Mouse (Mus musculus) liver, embryonic 14.5 days (tissue): ENCODE measurements around the gene Commd4. TPM values are rescaled to one million over a fixed set of nuclear protein-coding genes. Genes with fewer than 3 reads are reported as not detected.

Experiments
- ATAC-seq: fragments of 200-750 bp; cut with Nextera tagmentation; 2 replicates; pipeline ENCODE4 v1.8.0; 2017; ENCODE audit warnings: moderate number of reproducible peaks, mild to moderate bottlenecking, moderate library complexity; ENCODE audit not compliant: insufficient read depth
- DNase-seq, 3 experiments: peaks; one replicate each; pipeline ENCODE4 v3.0.0-alpha.2; 2012 to 2013; ENCODE audit warnings: low read depth in 3 of 3, low spot score in 3 of 3
- H3K27ac ChIP-seq: fragments of 300-500 bp; sonication (generic); 2 replicates; pipeline ENCODE4 v1.5.1; 2014; ENCODE audit warnings: moderate library complexity, mild to moderate bottlenecking, control low read depth, inconsistent platforms
- H3K27me3 ChIP-seq: fragments of 300-500 bp; sonication (generic); 2 replicates; pipeline ENCODE4 v1.6.1; 2014; ENCODE audit warnings: mild to moderate bottlenecking, low read length, moderate library complexity; ENCODE audit not compliant: control insufficient read depth, insufficient read depth
- H3K36me3 ChIP-seq: fragments of 300-500 bp; sonication (generic); replicated peaks from 2 replicates; pipeline ENCODE4 v1.6.1; 2014; ENCODE audit warnings: low read depth; ENCODE audit not compliant: control insufficient read depth, insufficient read depth
- H3K4me1 ChIP-seq, 2 experiments: fragments of 200-500 bp in 1 of 2; fragments of 300-500 bp in 1 of 2; sonication (generic) in 1 of 2; replicated peaks; 2 replicates each; pipeline ENCODE4 v1.6.1; 2012 to 2014; ENCODE audit warnings: antibody characterized with exemption in 1 of 2, inconsistent platforms in 1 of 2, low read length in 1 of 2; ENCODE audit not compliant: control insufficient read depth in 2 of 2, insufficient read depth in 2 of 2
- H3K4me2 ChIP-seq: fragments of 300-500 bp; sonication (generic); 2 replicates; pipeline ENCODE4 v1.6.1; 2014; ENCODE audit warnings: low read depth, mild to moderate bottlenecking, control low read depth, moderate library complexity
- H3K4me3 ChIP-seq, 2 experiments: fragments of 200-500 bp in 1 of 2; fragments of 300-500 bp in 1 of 2; sonication (generic) in 1 of 2; 2 replicates each; pipeline ENCODE4 v1.5.1; 2012 to 2014; ENCODE audit warnings: low read depth in 2 of 2, low read length in 2 of 2, mild to moderate bottlenecking in 2 of 2, control low read depth in 1 of 2, inconsistent platforms in 1 of 2, moderate library complexity in 1 of 2; ENCODE audit not compliant: insufficient read depth in 1 of 2
- H3K9ac ChIP-seq: fragments of 300-500 bp; sonication (generic); replicated peaks from 2 replicates; pipeline ENCODE4 v1.6.1; 2014; ENCODE audit warnings: mild to moderate bottlenecking, control low read depth, moderate library complexity
- H3K9me3 ChIP-seq: fragments of 300-500 bp; sonication (generic); 2 replicates; pipeline ENCODE4 v1.6.1; 2016; ENCODE audit warnings: low read length, mixed read lengths; ENCODE audit not compliant: control insufficient read depth
- CTCF ChIP-seq: IDR thresholded peaks from 2 replicates; pipeline ENCODE4 v1.5.1; 2016; ENCODE audit warnings: antibody characterized with exemption, low read depth, control low read depth
- EP300 ChIP-seq: IDR thresholded peaks from 2 replicates; pipeline ENCODE4 v1.6.1; 2016; ENCODE audit warnings: antibody characterized with exemption, low read depth
- WGBS: fragments of 180-500 bp; shearing (Covaris S2); extraction: QIAGEN DNeasy Blood & Tissue Kit; methylation state at CpG from one replicate; pipeline ENCODE4 v1.1.7; 2014; ENCODE audit not compliant: insufficient replicate concordance; 5-methylcytosine and 5-hydroxymethylcytosine counted together
- polyA plus RNA-seq, 2 experiments: library from polyadenylated mRNA; depleted of rRNA in 1 of 2; stranded (reverse) in 1 of 2; unstranded in 1 of 2; fragments of >200 nt; fragmentation: Nextera tagmentation in 1 of 2; extraction: Ambion mirVana in 1 of 2; gene quantifications; 2 replicates each; pipeline versions ENCODE4 v1.2.1 to v1.2.3; 2012 to 2014

The Commd4 gene
- polyA plus RNA-seq, 2 experiments = 45.8 to 57.1 TPM

DNA sequence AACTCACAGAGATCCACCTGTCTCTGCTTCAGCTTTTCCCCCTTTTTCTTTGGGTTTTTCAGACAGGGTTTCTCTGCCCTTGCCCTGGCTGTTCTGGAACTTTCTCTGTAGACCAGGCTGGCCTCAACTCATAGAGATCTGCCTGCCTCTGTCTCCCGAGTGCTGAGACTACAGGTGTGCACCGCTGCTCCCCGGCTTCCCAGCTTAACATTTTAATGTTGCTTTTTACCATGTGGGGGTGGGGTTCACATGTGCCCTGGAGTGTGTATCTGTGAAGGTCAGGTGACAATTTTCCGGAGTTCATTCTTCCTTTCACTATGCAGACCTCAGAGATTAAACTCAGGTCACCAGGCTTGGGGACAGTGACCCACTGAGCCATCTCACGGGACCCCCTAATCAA lies 7.9 kb downstream of the Commd4 start:
- no peaks in the 10 kb centered on the region for H3K27me3 ChIP-seq
- ATAC-seq (no peak), DNase-seq (no peak)
- 73% methylated on average over 5 of the region's 5 CpGs for WGBS
- no peaks in the 10 kb centered on the region for H3K36me3 ChIP-seq
- H3K4me1 ChIP-seq = peaks cover 0 to 11% of the 10 kb centered on the region in 2 experiments; a peak in 2 of 4 replicates
- no peak overlapping the region for H3K4me3 ChIP-seq
- TF ChIP-seq CTCF (no peak), EP300 (no peak)
- H3K9me3 ChIP-seq = no peaks in the 10 kb centered on the region
- no peak overlapping the region for H3K4me2 ChIP-seq
- no peak overlapping the region for H3K27ac ChIP-seq
- H3K9ac ChIP-seq = no peak overlapping the region

DNA sequence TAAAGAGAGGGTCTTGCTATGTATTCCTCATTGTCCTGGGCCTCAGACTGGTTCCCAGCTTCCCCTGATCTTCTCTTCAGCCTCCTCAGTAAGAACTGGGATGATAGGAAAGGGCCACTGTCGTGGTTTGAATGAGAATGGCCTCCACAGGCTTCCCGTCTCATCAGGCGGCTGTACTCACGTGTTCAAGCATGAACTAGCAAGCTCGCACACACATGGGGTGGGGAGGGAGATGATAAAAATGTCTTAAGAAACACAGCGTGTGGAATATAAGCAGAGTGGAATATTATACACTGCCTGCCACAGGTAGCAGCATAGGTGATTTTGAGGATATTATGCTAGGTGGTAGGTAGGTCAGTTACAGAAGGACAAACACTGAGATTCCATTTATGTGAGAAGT lies 9.1 kb downstream of the Commd4 start:
- TF ChIP-seq CTCF (no peak), EP300 (no peak)
- Histone ChIP-seq H3K4me3 (0 out of 4 replicates have a peak overlapping the region, but pooled peaks of 1 of the 2 experiments have one; percentile 68), H3K36me3 (no peaks in the 10 kb centered on the region), H3K27ac (no peak overlapping the region), H3K27me3 (no peaks in the 10 kb centered on the region), H3K4me1 (peaks cover 0 to 11% of the 10 kb centered on the region in 2 experiments; a peak in 2 of 4 replicates), H3K4me2 (peak overlapping the region; percentile 65), H3K9me3 (no peaks in the 10 kb centered on the region), H3K9ac (no peak overlapping the region)
- DNase-seq = no peak
- no peak for ATAC-seq
- 69% methylated on average over 6 of the region's 6 CpGs for WGBS

DNA sequence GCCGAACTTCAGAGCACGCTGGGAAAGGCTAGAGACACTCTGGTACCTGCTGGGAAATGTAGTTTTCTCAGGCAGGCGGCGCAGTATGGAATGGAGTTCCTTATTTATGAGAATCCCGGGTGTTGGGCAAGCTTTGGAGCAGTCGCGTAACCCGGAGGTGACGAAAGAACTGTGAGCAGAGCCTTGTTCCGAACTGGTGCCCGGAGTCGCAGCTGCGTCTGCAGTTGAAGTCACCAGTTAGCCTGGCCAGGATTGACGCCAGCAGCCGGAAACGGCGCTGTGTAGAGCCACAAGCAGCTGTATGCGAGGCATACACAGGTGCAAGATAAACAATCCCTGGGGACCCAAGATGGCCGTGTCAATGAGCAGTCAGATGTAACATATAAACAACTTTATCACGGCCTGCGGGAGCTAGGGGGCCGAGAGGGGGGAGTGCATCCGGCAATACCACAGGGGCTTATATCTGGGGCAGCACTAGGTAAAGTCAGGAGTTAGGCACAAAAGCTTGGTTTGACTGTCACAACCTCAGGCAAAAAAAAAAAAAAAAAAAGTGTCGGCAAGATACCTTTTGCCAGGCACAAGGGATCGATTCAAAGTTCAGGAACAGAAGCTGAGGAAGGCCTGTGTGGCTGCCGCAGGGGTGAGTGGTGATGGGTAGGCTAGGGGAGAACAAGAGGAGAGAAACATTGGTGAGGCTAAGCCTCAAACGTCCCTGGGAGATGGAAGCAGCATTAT lies 9.8 kb downstream of the Commd4 start, which contains the start of gene Neil1:
Gene Neil1 (minus strand): TSS at position 162 of the 735 bp plus-strand sequence.
- 2% methylated on average over 27 of the region's 27 CpGs for WGBS
- Histone ChIP-seq H3K27me3 (no peaks in the 10 kb centered on the region), H3K4me2 (peak within 1 kb of the TSS; percentile 65), H3K27ac (no peak within 1 kb of the TSS; the same call in 1 of the 2 replicates), H3K4me3 (peak within 1 kb of the TSS; percentile 54 to 68), H3K9ac (peak within 1 kb of the TSS; percentile 35), H3K9me3 (no peaks in the 10 kb centered on the region), H3K4me1 (peaks cover 0 to 11% of the 10 kb centered on the region in 2 experiments; a peak in 2 of 4 replicates), H3K36me3 (no peaks in the 10 kb centered on the region)
- ATAC-seq (peak; percentile 88), DNase-seq (peak; percentile 60 to 69 (median 61))
- TF ChIP-seq EP300 (no peak), CTCF (peak; percentile 40; the same call in 1 of the 2 replicates)

DNA sequence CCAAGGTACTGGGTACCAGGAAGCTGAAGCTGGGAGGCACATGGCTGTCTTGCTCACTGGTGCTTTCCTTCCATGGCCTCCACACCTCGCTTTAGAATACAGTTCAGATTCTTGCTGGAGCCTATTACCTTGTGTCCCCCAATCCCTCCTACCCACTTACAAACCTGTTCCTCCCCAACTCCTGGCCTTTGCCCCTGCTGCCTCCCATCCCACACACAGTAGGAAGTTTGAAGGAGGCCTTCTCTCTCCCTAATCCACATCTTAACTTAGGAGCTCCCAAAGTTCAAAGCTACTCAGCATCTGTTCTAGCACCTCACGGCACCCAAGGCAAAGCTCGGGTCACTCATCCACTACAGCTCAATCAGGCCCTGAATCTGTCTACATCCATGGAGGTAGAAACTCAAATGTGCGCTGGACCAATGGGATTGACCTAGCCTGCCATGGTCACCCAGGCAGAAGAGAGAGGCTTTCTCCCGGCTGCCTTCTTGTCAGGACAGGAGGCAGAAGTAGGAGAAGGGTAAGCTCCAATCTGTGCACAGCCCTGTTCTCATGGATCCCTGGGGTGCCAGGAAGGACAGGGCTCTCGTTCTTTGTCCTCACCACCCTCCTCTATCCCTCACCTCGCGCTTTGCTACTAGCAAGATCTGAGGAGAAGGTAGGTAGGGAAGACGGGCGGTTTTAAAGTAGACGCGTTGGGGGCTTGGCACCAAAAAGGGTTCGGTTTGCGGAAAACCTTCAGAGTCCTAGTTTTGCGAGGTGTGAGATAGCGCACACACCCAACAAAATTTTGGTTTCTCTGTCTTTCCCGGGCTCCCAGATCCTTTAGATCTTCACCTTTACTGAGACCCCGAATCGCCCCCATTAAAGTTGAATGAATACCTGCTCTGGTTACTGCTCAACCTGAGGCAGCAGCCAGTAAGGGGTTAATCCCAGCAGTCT lies 10.7 kb downstream of the Commd4 start:
- H3K9me3 ChIP-seq = no peaks in the 10 kb centered on the region
- H3K36me3 ChIP-seq = no peaks in the 10 kb centered on the region
- no peak overlapping the region for H3K27ac ChIP-seq
- 8% methylated on average over 19 of the region's 19 CpGs for WGBS
- no peak for DNase-seq
- H3K4me2 ChIP-seq = peak overlapping the region; percentile 65
- H3K4me3 ChIP-seq = peak overlapping the region; percentile 54 to 68
- ATAC-seq = no peak
- peak overlapping the region; percentile 35 for H3K9ac ChIP-seq
- peaks cover 0 to 11% of the 10 kb centered on the region in 2 experiments; a peak in 2 of 4 replicates for H3K4me1 ChIP-seq
- H3K27me3 ChIP-seq = no peaks in the 10 kb centered on the region
- TF ChIP-seq CTCF (no peak), EP300 (no peak)
